Mouse (Mus musculus): Measurements from ENCODE around the gene 1700037H04Rik.

DNA sequence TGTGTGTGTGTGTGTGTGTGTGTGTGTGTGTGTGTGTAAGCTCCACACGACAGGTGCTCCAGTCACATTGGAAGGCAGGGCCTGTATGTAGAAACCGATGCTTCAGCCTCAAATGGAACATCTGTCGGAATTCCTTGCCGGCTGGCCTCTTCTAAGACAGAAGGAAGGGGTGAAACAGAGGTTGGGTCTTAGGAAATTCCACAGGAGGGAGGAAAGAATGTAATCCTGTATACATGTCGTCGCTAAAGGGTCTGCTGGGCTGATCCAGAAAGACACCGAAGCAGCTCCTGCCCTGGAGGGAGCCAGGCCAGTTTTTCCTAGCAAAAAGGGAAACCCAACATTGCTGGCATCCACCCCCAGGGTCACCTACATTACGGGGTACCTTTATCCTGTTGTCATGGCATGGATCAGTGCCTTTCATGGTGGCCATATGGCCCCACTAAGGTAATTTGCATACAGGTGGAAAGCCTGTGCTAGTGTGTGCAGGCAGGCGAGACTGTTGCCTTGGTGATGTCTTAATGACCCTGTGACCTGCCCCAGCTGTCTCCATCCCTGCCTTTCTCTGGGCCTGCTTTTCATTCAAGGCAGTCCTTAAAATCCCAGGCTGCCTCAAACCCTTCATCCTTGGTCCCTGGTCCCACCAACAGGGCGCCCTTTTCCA lies 30.6 kb upstream of the 1700037H04Rik start:
- TF ChIP-seq CTCF (IDR thresholded peaks at IDR 0.05; ENCODE audit: low read depth, low read length) (no peak), POLR2A (IDR thresholded peaks at IDR 0.05; ENCODE audit: borderline replicate concordance, low read depth, low read length) (no peak)
